Mouse (Mus musculus): Measurements from ENCODE around the gene Pkp3.

The Pkp3 gene

DNA sequence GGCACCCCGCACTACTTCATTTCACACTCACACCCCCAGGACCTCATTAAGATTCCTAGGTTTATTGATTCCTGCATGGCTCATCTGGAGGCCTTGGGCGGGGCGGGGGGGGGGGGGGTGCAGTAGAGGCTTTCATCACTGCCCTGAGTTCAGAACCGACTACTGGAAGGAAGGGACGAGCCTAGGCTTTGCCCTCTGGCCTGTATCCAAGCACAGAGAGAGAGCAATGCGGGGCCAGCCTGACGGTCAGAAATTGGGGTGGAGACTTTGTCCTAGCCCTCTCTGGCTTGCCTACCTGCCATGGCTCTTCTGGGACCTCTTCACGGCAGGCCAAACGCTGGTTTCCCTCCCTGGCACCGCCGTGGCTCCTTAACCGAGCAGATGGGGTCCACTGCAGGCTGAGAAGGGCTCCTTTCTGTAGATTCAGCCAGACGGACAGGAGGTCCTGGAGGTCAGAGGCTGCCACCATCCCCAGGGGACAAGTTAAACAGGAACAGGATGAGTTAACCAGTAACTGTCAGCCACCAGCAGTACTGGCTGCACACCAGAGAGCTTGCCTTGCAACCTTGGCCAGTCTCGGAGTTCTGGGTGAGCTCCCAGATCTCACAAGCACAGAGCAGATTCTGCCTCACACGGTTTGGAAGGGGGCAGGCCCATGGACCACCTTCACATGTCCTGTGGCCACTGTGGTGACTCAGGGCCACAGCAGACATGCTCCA, 16.6 kb downstream of the Pkp3 start:
- no peak for DNase-seq (ENCODE audit: low spot score)

DNA sequence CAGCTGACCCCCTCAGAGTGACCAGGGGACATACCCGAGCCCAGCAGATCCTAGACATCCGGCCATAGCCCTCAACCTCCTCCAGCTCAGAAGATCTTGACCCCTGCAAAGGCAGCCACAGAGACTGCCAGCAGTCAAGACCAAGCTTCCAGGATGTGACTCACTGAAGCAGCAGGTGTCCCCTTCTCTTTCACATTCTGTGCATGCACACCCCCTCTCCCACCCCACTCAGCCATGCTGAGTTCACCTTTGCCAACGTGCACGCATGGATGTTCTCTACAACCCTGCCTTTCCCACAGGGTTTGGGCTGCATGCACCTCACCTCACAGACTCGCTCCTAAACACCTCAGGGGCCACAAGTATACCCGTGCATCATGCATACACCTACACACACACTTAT, 18.0 kb downstream of the Pkp3 start:
- DNase-seq (ENCODE audit: low spot score), result no peak

DNA sequence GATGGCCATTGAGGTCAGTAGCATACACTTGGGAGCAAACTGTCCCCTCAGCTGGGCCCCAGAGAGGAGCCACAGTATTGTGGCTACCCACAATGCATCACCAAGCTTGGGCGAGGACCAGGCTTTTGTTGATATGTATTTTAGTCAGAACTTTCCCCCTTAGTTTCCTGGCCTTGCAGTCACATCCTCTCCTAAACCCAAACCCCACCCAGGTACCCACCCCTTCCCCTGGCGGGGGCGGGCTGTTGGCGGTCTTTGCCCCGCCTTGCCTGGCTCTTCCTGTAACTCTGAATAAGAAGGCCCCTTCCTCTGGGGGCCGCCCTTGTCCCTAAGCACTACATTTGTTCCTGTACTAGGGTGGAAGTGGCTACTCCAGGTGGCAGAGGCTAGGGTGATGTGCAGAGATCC, 18.6 kb downstream of the Pkp3 start:
- DNase-seq (ENCODE audit: low spot score), result no peak

DNA sequence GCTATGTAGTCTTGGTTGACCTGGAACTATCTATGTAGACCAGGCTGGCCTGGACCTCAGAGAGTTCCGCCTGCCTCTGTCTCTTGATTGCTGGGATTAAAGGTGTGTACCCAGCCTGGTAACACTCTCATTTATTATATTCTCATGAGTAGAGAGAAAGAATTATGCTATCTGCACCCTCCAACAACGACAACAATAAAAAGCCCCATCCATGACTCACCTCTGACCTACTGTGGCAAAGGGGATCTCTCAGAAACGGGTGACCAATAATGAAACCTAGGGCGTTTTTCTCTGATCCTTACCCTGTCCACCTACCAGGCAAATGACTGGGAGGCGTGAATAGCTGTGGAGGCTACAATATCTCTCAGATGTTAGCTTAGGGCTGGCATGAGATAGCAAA, 19.2 kb downstream of the Pkp3 start:
- no peak for DNase-seq (ENCODE audit: low spot score)

GRCm38 (mm10) chr7:141099911-141100691, 22.1 kb downstream of the Pkp3 start, which contains the start of gene Sigirr:
Gene Sigirr (minus strand): TSS chr7:141100572.
- no peak for DNase-seq (ENCODE audit: low spot score)

DNA sequence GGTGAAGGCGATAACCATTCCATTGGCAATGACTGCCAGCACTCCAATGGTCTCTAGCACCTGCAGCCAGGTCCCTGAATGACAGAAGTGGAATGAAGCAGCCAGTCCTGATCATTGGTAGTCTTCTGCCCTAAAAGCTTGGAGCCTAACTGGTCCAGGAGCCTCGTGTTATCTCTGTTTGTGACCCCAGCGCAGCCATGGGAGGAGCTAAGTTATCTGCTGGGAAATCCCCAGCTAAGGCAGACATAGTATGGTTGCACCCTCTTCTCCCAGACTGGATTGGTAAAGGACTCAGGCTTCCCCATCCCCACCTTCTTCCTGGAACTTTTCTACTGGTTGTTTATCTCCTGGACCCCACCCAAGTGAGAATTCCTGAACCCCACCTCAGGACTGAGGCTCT, 25.1 kb downstream of the Pkp3 start:
- DNase-seq (ENCODE audit: low spot score), result no peak

- DNase-seq (ENCODE audit: low spot score), result no peak
These were observed 37.9 kb downstream of the Pkp3 start for GRCm38 (mm10) chr7:141115874-141116273.

- DNase-seq (ENCODE audit: low spot score), result no peak
These were observed 39.6 kb downstream of the Pkp3 start, which contains the start of gene Ano9 for GRCm38 (mm10) chr7:141117636-141118035. Gene Ano9 (minus strand): TSS chr7:141117806.

DNA sequence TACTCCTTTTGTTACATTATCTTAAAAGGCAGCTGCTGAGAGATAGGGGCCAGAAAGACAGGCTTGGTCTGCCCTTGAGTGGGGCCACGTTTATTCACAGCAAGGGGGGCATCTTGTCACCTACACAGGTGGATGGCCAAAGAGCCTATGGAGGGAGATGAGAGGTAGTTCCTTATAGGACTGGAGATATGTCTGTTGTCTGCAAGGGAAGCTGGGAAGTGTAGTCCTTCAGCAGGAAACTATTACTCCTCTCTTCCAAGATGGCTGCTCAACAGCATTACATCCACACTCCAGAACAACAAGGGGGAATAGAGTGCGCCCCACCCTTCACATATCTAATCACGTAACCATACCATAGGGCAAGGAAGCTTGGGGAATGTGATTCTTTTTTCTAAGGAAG, 41.5 kb downstream of the Pkp3 start:
- DNase-seq (ENCODE audit: low spot score), result no peak

- no peak for DNase-seq (ENCODE audit: low spot score)
These were observed 42.6 kb downstream of the Pkp3 start for GRCm38 (mm10) chr7:141120605-141121004.

DNA sequence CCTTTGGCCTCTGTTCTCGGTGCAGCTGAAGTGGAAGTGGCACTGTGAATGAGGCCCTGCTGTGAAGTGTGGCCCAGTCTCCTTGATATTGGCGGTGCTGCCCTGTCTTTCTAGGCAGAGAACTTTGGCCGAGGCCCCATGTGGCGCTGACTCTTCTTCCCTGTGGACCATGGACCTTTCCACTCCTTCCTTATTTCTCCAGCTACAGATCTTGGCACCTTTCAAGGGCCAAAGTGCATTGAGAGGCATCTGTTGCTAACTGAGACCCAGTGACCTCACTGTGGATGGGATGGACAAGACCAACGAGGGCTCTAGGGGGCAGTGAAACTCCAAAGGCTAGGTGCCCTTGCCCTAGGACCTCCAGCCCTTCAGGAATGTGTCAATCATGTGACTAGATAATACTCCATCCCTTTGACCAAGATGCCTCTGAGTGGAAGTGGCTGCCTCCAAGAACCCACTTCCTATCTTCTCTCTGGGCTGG, 43.1 kb downstream of the Pkp3 start:
- no peak for DNase-seq (ENCODE audit: low spot score)

- peak; percentile 54 for DNase-seq (ENCODE audit: low spot score)
These were observed 44.2 kb downstream of the Pkp3 start, which contains the start of gene Ptdss2 for GRCm38 (mm10) chr7:141122245-141122644. Gene Ptdss2 (plus strand): TSS chr7:141122382.

DNA sequence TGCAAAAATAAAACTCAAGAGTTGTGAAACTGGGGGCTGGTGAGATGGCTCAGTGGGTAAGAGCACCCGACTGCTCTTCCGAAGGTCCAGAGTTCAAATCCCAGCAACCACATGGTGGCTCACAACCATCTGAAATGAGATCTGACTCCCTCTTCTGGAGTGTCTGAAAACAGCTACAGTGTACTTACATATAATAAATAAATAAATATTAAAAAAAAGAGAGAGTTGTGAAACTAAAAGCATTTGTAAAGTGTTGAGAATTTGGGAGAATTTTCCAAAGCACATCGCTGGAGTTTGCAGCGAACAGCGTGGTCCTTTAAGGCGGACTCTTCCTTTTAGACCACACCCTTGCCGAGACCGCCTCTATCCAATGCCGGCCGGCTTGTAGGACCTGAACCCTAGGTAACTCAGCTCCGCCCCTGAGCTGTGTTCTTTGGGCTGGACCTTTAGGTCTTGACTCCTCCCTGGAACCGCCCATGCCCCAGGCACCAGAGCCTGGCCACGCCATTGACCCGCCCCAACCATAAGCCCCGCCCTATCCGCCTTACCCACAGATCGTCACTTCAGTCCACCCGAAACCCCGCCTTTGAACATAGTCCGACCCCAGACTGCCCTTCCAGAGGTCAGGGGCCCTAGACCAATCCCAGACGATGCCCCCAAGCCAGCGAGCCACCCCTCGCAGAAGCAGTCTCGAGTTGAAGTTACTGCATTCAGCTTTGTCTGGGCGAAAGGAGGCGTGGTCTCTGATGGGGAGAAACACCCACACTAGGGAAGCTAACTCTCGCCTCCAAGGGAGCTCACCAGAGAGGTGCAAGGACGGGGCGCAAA, 44.9 kb downstream of the Pkp3 start:
- peak; percentile 96 for DNase-seq (ENCODE audit: low spot score)

DNA sequence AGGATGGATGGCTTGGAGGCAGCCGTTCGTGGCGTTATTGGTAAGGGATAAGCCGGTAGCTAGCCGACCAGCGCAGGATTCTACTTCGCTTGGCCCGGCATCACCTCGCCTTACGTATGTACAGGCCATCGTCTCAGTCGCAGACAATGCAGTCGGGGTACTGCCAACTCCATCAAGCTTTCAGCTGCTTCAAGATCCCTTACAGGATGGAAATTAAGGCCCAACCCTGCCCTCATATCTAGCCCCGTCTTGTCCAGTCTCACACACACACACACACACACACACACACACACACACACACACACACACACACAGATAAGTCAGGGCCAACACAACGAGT, 45.5 kb downstream of the Pkp3 start:
- no peak for DNase-seq (ENCODE audit: low spot score)

DNA sequence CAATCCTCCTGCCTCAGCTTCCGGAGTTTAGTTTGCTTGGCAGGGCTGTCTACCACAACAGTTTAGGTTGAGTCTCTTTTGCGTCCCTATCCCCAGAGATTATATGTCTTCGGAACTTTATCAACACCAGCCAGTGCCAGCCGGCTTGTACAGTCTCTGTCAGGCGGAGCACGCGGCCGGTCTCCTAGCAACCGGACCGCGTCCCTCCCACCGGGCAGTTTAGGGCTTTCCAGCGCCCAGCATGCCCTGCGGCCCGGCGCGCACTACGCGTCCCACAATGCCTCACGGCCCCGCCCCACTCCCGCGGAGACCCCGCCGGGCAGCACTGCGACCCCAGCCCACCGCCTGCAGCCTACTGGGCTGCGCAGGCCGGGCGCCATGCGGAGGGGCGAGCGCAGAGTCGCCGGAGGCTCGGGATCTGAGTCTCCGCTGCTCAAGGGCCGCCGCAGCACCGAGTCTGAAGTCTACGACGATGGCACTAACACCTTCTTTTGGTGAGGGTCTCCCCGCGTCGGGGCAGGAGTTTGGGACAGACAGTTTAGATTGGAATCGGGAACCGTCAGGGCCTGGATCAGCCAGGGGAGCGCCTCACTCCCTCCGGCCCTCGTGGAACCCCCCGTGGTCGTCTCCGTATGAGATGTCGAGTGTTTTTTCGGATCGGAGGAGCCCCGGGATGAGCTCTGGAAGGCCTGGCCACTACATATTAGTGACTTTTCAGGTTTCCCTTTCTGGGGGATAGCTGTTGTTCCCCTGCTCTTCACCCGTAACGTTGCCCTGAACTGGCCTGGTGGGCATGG, 53.2 kb downstream of the Pkp3 start:
- DNase-seq (ENCODE audit: low spot score), result peak; percentile 92

- DNase-seq (ENCODE audit: low spot score), result no peak
These were observed 54.1 kb downstream of the Pkp3 start for GRCm38 (mm10) chr7:141131904-141132755.

Data from testis, postnatal 10 days (tissue).